Mouse (Mus musculus) midbrain, embryonic 16.5 days (tissue): ENCODE data around the gene Wnt10b. TPM values are rescaled to one million over a fixed set of nuclear protein-coding genes. Genes with fewer than 3 reads are reported as not detected.

Experiments used
- ATAC-seq: fragments of 200-750 bp; cut with Nextera tagmentation; 2 replicates; pipeline ENCODE4 v1.8.0; 2017; ENCODE audit warnings: moderate TSS enrichment
- H3K27ac ChIP-seq: fragments of 300-500 bp; sonication (generic); 2 replicates; pipeline ENCODE4 v1.5.1; 2014; ENCODE audit warnings: mild to moderate bottlenecking, low read length, mixed read lengths
- H3K27me3 ChIP-seq: fragments of 300-500 bp; sonication (generic); 2 replicates; pipeline ENCODE4 v1.6.1; 2014; ENCODE audit warnings: low read depth, low read length, mixed read lengths; ENCODE audit not compliant: control insufficient read depth, insufficient read depth
- H3K36me3 ChIP-seq: fragments of 300-500 bp; sonication (generic); 2 replicates; pipeline ENCODE4 v1.6.1; 2014; ENCODE audit warnings: mild to moderate bottlenecking, low read length, moderate library complexity, mixed read lengths; ENCODE audit not compliant: control insufficient read depth, insufficient read depth
- H3K4me1 ChIP-seq: fragments of 300-500 bp; sonication (generic); 2 replicates; pipeline ENCODE4 v1.6.1; 2014; ENCODE audit warnings: mild to moderate bottlenecking, low read length, mixed read lengths; ENCODE audit not compliant: control insufficient read depth, insufficient read depth
- H3K4me2 ChIP-seq: fragments of 300-500 bp; sonication (generic); 2 replicates; pipeline ENCODE4 v1.6.1; 2014; ENCODE audit warnings: mild to moderate bottlenecking, low read length, mixed read lengths
- H3K4me3 ChIP-seq: fragments of 300-500 bp; sonication (generic); 2 replicates; pipeline ENCODE4 v1.5.1; 2014; ENCODE audit warnings: low read depth, mild to moderate bottlenecking, low read length, moderate library complexity, mixed read lengths
- H3K9ac ChIP-seq: fragments of 300-500 bp; sonication (generic); 2 replicates; pipeline ENCODE4 v1.6.1; 2014; ENCODE audit warnings: low read depth, low read length, mixed read lengths
- H3K9me3 ChIP-seq: fragments of 300-500 bp; sonication (generic); replicated peaks from 2 replicates; pipeline ENCODE4 v1.6.1; 2014; ENCODE audit warnings: mild to moderate bottlenecking, low read length, mixed read lengths; ENCODE audit not compliant: control insufficient read depth, poor library complexity, severe bottlenecking
- WGBS: fragments of 180-500 bp; shearing (Covaris S2); extraction: QIAGEN DNeasy Blood & Tissue Kit; methylation state at CpG from one replicate; pipeline ENCODE4 v1.1.7; 2014; 5-methylcytosine and 5-hydroxymethylcytosine counted together
- polyA plus RNA-seq: library from polyadenylated mRNA; unstranded; fragments of >200 nt; fragmentation: Nextera tagmentation; extraction: Ambion mirVana; gene quantifications from 2 replicates; pipeline ENCODE4 v1.2.1, GENCODE M21; 2015

The Wnt10b gene
- polyA plus RNA-seq, 1 experiment from 2014 or later = not detected

- Histone ChIP-seq H3K27ac (no peak overlapping the region), H3K27me3 (peaks cover 11% of the 10 kb centered on the region), H3K4me1 (peaks cover 9% of the 10 kb centered on the region), H3K4me3 (no peak overlapping the region), H3K9ac (no peak overlapping the region), H3K9me3 (no peaks in the 10 kb centered on the region), H3K4me2 (no peak overlapping the region), H3K36me3 (no peaks in the 10 kb centered on the region)
- no peak for ATAC-seq
- 73% methylated on average over 14 of the region's 14 CpGs for WGBS
These were observed 55.1 kb downstream of the Wnt10b start for GRCm38 (mm10) chr15:98722854-98723253.

GRCm38 (mm10) chr15:98722191-98722590 lies 55.8 kb downstream of the Wnt10b start:
- Histone ChIP-seq H3K9ac (no peak overlapping the region), H3K36me3 (no peaks in the 10 kb centered on the region), H3K4me3 (no peak overlapping the region), H3K4me2 (no peak overlapping the region), H3K27me3 (peaks cover 11% of the 10 kb centered on the region; the same call in 1 of the 2 replicates), H3K9me3 (no peaks in the 10 kb centered on the region), H3K27ac (no peak overlapping the region), H3K4me1 (peaks cover 3% of the 10 kb centered on the region; the same call in 1 of the 2 replicates)
- 74% methylated on average over 8 of the region's 8 CpGs for WGBS
- ATAC-seq = no peak

Other genes with a start within 250 kb of the Wnt10b start
- 106 and 113 TPM in 2 replicates for gene Kansl2, start 243.9 kb downstream of the Wnt10b start, polyA plus RNA-seq
- gene Ccnt1, start 207.2 kb downstream of the Wnt10b start, polyA plus RNA-seq = 65.3 and 73.1 TPM in 2 replicates
- not detected in 2 replicates for gene 4930415O20Rik, start 207.1 kb downstream of the Wnt10b start, polyA plus RNA-seq
- gene Adcy6, start 168.1 kb downstream of the Wnt10b start, polyA plus RNA-seq = 9.9 and 10.2 TPM in 2 replicates
- 198 and 205 TPM in 2 replicates for gene Cacnb3, start 147.3 kb downstream of the Wnt10b start, polyA plus RNA-seq
- gene Ddx23, start 115.3 kb downstream of the Wnt10b start, polyA plus RNA-seq = 17.8 and 18.9 TPM in 2 replicates
- gene Rnd1, start 100.7 kb downstream of the Wnt10b start, polyA plus RNA-seq = 15.5 and 19.8 TPM in 2 replicates
- gene Ccdc65, start 69.9 kb downstream of the Wnt10b start, polyA plus RNA-seq = 9.3 and 12.0 TPM in 2 replicates
- gene Fkbp11, start 50.0 kb downstream of the Wnt10b start, polyA plus RNA-seq = 2.3 and 4.0 TPM in 2 replicates
- gene Arf3, start 14.9 kb downstream of the Wnt10b start, polyA plus RNA-seq = 96.4 and 102 TPM in 2 replicates
- gene Wnt1, start 11.7 kb upstream of the Wnt10b start, polyA plus RNA-seq = 1.2 and 1.3 TPM in 2 replicates
- gene Ddn, start 31.3 kb upstream of the Wnt10b start, polyA plus RNA-seq = 0.35 and 0.42 TPM in 2 replicates
- 72.9 and 73.1 TPM in 2 replicates for gene Prkag1, start 53.4 kb upstream of the Wnt10b start, polyA plus RNA-seq
- 10.1 and 11.8 TPM in 2 replicates for gene Kmt2d, start 93.1 kb upstream of the Wnt10b start, polyA plus RNA-seq
- gene Rhebl1, start 116.4 kb upstream of the Wnt10b start, polyA plus RNA-seq = 37.2 and 38.7 TPM in 2 replicates
- gene Dhh, start 120.4 kb upstream of the Wnt10b start, polyA plus RNA-seq = 0.36 and 0.39 TPM in 2 replicates
- gene Lmbr1l, start 140.1 kb upstream of the Wnt10b start, polyA plus RNA-seq = 27.9 and 33.5 TPM in 2 replicates
- gene Tuba1b, start 156.4 kb upstream of the Wnt10b start, polyA plus RNA-seq = 1,165 and 1,361 TPM in 2 replicates
- not detected in 2 replicates for gene Gm49450, start 175.4 kb upstream of the Wnt10b start, polyA plus RNA-seq
- gene Tuba1a, start 175.6 kb upstream of the Wnt10b start, polyA plus RNA-seq = 17,735 and 17,910 TPM in 2 replicates